Mouse (Mus musculus) intestine, embryonic 16.5 days (tissue): ENCODE data around the gene Tspan2. TPM values are rescaled to one million over a fixed set of nuclear protein-coding genes. Genes with fewer than 3 reads are reported as not detected.
A peak's percentile ranks its signal among the peaks of the same experiment; 100 is the strongest.

Experiments used
- ATAC-seq: fragments of 200-750 bp; cut with Nextera tagmentation; 2 replicates; pipeline ENCODE4 v1.8.0; 2017; ENCODE audit warnings: moderate TSS enrichment, moderate library complexity
- H3K27ac ChIP-seq: fragments of 300-500 bp; sonication (generic); 2 replicates; pipeline ENCODE4 v1.5.1; 2014; ENCODE audit warnings: mild to moderate bottlenecking, low read length
- H3K27me3 ChIP-seq: fragments of 300-500 bp; sonication (generic); replicated peaks from 2 replicates; pipeline ENCODE4 v1.6.1; 2014; ENCODE audit warnings: low read length, control low read depth, mixed read lengths; ENCODE audit not compliant: control insufficient read depth, insufficient read depth
- H3K36me3 ChIP-seq: fragments of 300-500 bp; sonication (generic); 2 replicates; pipeline ENCODE4 v1.6.1; 2014; ENCODE audit warnings: low read length, control low read depth; ENCODE audit not compliant: control insufficient read depth, insufficient read depth
- H3K4me1 ChIP-seq: fragments of 300-500 bp; sonication (generic); 2 replicates; pipeline ENCODE4 v1.6.1; 2014; ENCODE audit warnings: low read length, control low read depth, mixed read lengths; ENCODE audit not compliant: control insufficient read depth, insufficient read depth
- H3K4me2 ChIP-seq: fragments of 300-500 bp; sonication (generic); 2 replicates; pipeline ENCODE4 v1.6.1; 2014; ENCODE audit warnings: low read depth, low read length, control low read depth
- H3K4me3 ChIP-seq: fragments of 300-500 bp; sonication (generic); 2 replicates; pipeline ENCODE4 v1.5.1; 2014; ENCODE audit warnings: mild to moderate bottlenecking, low read length
- H3K9ac ChIP-seq: fragments of 300-500 bp; sonication (generic); 2 replicates; pipeline ENCODE4 v1.6.1; 2014; ENCODE audit warnings: low read depth, low read length
- H3K9me3 ChIP-seq: fragments of 300-500 bp; sonication (generic); 2 replicates; pipeline ENCODE4 v1.6.1; 2016; ENCODE audit warnings: low read length, control low read depth; ENCODE audit not compliant: control insufficient read depth
- WGBS: fragments of 180-500 bp; shearing (Covaris S2); extraction: QIAGEN DNeasy Blood & Tissue Kit; methylation state at CpG from one replicate; pipeline ENCODE4 v1.1.7; 2014; 5-methylcytosine and 5-hydroxymethylcytosine counted together
- polyA plus RNA-seq: library from polyadenylated mRNA; unstranded; fragments of >200 nt; fragmentation: Nextera tagmentation; extraction: Ambion mirVana; gene quantifications from 2 replicates; pipeline ENCODE4 v1.2.1, GENCODE M21; 2015

Gene Tspan2
- polyA plus RNA-seq, 1 experiment from 2014 or later, result 15.2 TPM

DNA sequence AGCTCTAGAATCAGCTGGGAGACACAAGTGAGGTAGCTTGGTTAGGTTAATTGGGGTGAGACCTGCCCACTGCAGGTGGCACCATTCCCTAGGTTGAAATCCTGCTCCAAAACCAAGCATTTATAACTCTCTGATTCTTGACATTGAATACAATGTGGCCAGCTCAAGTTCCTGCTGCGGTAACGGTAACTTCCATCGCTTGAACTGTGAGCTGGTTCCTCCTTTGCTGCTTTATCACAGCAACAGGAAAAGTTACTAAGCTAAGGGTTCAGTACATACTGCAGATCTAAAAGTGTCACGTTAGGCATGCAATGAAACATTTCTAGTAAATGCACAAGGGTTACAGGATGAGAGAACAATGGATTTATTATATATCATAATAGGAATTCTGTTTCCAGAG, 1.7 kb upstream of the Tspan2 start:
- no peak overlapping the region for H3K9ac ChIP-seq
- WGBS, result 77% methylated on average over 4 of the region's 4 CpGs

DNA sequence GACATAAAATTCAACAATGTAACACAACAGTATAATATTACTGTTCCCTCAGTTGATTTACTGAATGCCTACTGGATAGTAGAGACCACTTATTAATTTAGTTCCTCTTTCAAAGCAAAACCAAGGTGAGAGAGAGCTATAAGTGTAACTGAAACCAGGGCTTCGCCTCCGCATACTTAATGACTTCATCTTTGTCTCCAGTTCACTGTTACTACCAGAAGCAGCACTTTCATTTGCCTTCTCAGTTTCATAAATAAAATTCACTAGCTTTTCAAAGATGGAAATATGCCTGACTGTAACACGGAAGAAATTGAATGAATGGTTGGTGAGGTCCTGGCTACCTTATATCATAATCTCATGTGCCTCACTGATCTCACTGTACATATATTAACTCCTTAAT, 1.3 kb upstream of the Tspan2 start:
- Histone ChIP-seq H3K4me2 (no peak overlapping the region), H3K4me3 (no peak overlapping the region), H3K27me3 (no peaks in the 10 kb centered on the region), H3K36me3 (no peaks in the 10 kb centered on the region), H3K9ac (no peak overlapping the region), H3K9me3 (no peaks in the 10 kb centered on the region), H3K4me1 (peaks cover 19% of the 10 kb centered on the region), H3K27ac (no peak overlapping the region)
- ATAC-seq, result no peak
- 85% methylated on average over 3 of the region's 3 CpGs for WGBS

More for the DNA sequence above, 1.7 kb upstream of the Tspan2 start:
- no peak for ATAC-seq
- H3K4me1 ChIP-seq, result peaks cover 15% of the 10 kb centered on the region
- H3K4me2 ChIP-seq, result no peak overlapping the region
- no peaks in the 10 kb centered on the region for H3K9me3 ChIP-seq
- H3K36me3 ChIP-seq, result no peaks in the 10 kb centered on the region
- no peak overlapping the region for H3K4me3 ChIP-seq
- no peak overlapping the region for H3K27ac ChIP-seq
- H3K27me3 ChIP-seq, result no peaks in the 10 kb centered on the region

DNA sequence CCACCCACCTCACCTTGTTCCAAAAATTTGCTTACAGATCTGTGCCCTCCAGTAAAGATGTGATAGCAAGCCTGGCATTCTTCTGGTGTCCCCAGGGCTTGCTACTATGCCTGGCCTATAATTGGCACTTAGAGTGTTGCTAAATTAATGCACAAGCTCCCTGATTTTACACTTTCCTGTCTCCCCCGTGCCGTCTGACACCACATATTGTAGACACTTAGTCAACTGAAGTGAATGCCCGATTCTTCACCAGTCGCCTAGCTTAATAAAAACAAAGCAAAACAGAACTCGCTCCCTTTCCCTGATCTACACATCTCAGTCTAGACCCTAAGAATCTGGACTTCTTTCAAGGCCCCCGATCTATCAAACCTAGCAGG, 405 bp upstream of the Tspan2 start:
- WGBS, result 43% methylated on average over 6 of the region's 6 CpGs
- H3K9me3 ChIP-seq, result no peaks in the 10 kb centered on the region
- ATAC-seq, result no peak
- peak overlapping the region; percentile 78 for H3K4me3 ChIP-seq
- H3K27ac ChIP-seq, result peak overlapping the region; percentile 85; the same call in 1 of the 2 replicates
- H3K4me2 ChIP-seq, result peak overlapping the region; percentile 89
- H3K9ac ChIP-seq, result peak overlapping the region; percentile 75
- H3K4me1 ChIP-seq, result peaks cover 22% of the 10 kb centered on the region
- H3K36me3 ChIP-seq, result no peaks in the 10 kb centered on the region
- no peaks in the 10 kb centered on the region for H3K27me3 ChIP-seq

DNA sequence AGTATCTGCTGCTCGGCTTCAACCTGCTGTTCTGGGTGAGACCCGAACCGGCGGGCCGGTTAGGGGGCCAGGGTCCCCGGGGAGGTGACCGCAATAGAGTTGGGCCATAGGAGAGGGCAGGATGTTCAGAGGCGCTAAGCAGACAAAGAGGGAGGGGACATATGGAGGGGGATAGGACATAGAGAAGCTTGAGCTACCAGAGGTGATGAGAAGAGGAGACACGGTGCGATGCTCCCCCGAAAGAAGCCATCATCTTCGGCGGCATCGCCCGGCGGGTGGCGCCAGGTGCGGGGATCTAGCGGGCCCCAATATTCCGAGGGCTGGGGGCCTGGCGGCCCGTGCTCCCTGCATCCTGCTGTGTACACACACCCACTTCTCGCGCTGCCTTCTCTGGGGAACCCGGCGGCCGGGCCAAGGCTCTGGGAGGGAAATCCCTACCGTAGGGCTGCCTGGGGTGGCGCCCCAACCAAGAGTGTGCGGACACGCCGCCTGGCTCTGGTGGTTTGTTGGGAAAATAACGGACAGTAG, 766 bp downstream of the Tspan2 start:
- under 1% methylated on average over 33 of the region's 33 CpGs for WGBS
- Histone ChIP-seq H3K4me3 (peak overlapping the region; percentile 78), H3K36me3 (no peaks in the 10 kb centered on the region), H3K4me2 (peak overlapping the region; percentile 89), H3K27ac (peak overlapping the region; percentile 57), H3K27me3 (no peaks in the 10 kb centered on the region), H3K9ac (peak overlapping the region; percentile 75), H3K4me1 (peaks cover 22% of the 10 kb centered on the region), H3K9me3 (no peaks in the 10 kb centered on the region)
- peak; percentile 68 for ATAC-seq

DNA sequence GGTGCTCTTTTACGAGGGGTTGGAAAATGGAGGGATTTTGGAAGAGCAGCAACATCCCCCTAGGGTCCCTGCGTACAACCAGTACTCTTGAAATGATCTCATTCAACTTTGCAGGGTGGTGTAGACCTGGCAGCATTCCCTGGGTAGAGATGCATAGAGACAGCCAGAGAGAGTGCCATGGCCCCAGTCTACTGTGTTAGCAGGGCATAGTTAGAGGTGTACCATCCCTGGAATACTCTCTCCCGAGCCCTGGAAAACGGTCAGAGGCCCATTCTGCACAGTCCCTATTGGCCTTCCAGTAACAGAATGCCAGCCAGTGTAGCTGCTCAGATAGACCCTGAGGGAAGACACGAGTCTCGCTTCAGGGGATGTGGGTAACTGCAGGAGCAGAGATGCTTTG, 1.3 kb downstream of the Tspan2 start:
- Histone ChIP-seq H3K9me3 (no peaks in the 10 kb centered on the region), H3K27me3 (no peaks in the 10 kb centered on the region), H3K4me1 (peaks cover 22% of the 10 kb centered on the region), H3K4me2 (peak overlapping the region; percentile 89), H3K4me3 (peak overlapping the region; percentile 78), H3K36me3 (no peaks in the 10 kb centered on the region), H3K9ac (peak overlapping the region; percentile 75), H3K27ac (no peak overlapping the region)
- 57% methylated on average over 6 of the region's 6 CpGs for WGBS
- ATAC-seq, result no peak

DNA sequence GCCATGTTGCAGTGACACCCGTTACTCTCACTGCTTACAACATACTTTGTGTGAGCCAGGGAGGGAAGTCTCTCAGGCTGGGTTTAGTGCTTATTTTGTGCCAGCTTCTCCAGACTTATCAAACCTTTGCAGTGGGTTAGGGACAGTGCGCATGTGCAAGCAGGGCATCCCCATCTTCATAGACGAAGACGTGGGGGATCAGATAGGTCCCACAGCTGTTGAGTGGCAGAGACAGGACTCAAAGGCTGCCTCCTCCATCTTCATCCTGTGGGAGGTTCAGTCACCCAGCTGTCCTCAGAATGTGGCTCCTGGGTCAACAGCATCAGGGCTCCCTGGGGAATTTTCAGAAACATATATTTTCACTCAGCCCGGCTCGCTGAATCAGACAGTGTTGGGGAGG, 2.1 kb downstream of the Tspan2 start:
- no peak overlapping the region for H3K4me2 ChIP-seq
- H3K4me1 ChIP-seq, result peaks cover 22% of the 10 kb centered on the region
- H3K27ac ChIP-seq, result no peak overlapping the region
- H3K27me3 ChIP-seq, result no peaks in the 10 kb centered on the region
- 70% methylated on average over 6 of the region's 6 CpGs for WGBS
- H3K36me3 ChIP-seq, result no peaks in the 10 kb centered on the region
- no peaks in the 10 kb centered on the region for H3K9me3 ChIP-seq
- ATAC-seq, result no peak
- H3K9ac ChIP-seq, result no peak overlapping the region
- no peak overlapping the region for H3K4me3 ChIP-seq

DNA sequence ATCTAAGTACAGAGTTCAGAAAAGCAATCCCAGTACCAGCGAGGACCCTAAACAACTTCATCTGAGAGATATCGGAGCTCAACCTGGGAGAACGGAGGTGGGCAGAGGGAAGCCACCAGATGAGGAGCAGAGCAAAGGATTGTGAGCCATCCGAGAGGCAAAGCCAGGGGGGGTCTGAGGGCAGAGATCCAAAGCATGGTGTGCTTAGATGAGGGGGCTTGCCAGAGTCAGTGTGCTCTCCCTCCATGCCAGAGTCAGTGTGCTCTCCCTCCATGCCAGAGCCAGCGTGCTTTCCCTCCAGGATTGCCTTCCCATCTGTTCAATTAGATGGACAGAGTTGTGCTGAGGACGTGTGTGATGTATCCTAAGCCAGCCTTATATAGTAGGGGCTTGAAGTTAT, 2.8 kb downstream of the Tspan2 start:
- Histone ChIP-seq H3K27ac (no peak overlapping the region), H3K4me2 (no peak overlapping the region), H3K4me3 (no peak overlapping the region), H3K9ac (no peak overlapping the region), H3K4me1 (peaks cover 22% of the 10 kb centered on the region), H3K9me3 (no peaks in the 10 kb centered on the region), H3K36me3 (no peaks in the 10 kb centered on the region), H3K27me3 (no peaks in the 10 kb centered on the region)
- WGBS, result 75% methylated on average over 6 of the region's 6 CpGs
- no peak for ATAC-seq

DNA sequence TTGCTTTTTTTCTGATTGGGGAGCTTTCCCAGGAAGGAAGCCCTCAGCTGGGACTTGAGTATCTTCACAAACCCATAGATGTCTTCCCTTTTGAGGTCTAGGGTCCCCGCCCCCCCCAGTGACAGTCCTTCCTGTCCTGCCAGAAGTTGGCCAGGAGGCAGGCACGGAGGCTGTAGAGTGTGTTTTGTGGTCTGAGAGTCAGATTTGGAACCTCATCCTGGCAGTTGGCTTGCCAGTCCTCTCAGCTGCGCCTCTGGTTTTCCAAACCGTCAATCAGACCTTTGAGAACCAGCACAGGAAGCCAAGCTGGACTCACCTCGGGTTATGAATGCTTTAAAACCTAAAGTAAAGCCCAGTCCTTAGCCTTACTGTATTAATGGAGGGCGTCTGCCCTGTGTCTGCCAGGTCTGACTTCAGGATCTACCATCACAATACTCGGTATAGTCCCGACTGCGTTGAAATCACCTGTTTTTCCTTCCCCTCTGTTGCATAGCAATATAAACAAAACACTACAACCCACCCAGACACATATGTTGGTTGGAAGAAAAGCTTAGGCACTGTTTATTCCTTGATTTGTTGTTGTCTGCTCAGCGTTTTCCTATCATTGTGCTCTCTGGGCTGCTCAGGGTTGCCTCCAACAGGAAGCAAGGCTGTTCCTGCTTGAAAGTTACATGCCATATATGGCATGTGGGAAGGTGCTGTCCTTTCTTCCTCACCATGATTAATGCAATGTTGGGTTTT, 4.0 kb downstream of the Tspan2 start:
- H3K9me3 ChIP-seq, result no peaks in the 10 kb centered on the region
- H3K27ac ChIP-seq, result peak overlapping the region; percentile 21; the same call in 1 of the 2 replicates
- no peak overlapping the region for H3K4me3 ChIP-seq
- H3K9ac ChIP-seq, result no peak overlapping the region
- H3K36me3 ChIP-seq, result no peaks in the 10 kb centered on the region
- peaks cover 22% of the 10 kb centered on the region for H3K4me1 ChIP-seq
- 56% methylated on average over 10 of the region's 10 CpGs for WGBS
- ATAC-seq, result no peak
- H3K4me2 ChIP-seq, result no peak overlapping the region
- no peaks in the 10 kb centered on the region for H3K27me3 ChIP-seq

DNA sequence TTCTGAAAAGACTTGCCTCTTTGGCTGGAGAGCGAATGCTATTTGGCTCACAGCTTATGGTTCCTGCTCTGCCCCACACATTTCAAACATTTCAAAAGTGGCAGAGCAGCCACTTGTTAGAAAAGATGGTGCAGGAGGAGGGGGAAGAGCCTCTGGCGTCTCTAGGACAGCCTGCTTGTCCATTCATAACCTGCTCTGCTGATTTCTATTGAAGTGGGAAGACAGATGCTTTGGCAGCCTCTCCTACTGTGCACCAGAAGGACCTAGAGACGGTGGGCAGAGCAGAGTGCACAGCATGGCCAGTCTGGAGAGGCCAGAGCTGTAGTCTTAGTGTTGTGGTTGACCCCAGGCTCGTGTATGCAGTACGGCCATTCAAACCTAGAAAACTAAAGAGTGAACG, 4.6 kb downstream of the Tspan2 start:
- Histone ChIP-seq H3K27ac (no peak overlapping the region), H3K27me3 (no peaks in the 10 kb centered on the region), H3K36me3 (no peaks in the 10 kb centered on the region), H3K4me2 (no peak overlapping the region), H3K9ac (no peak overlapping the region), H3K9me3 (no peaks in the 10 kb centered on the region), H3K4me3 (no peak overlapping the region), H3K4me1 (peaks cover 22% of the 10 kb centered on the region)
- 77% methylated on average over 6 of the region's 6 CpGs for WGBS
- ATAC-seq, result no peak
